Mouse (Mus musculus) bone marrow, adult 2 months (tissue): ENCODE measurements around the gene Grik4. TPM values are rescaled to one million over a fixed set of nuclear protein-coding genes. Genes with fewer than 3 reads are reported as not detected.

Source experiments
- H3K27ac ChIP-seq: fragments of 200-500 bp; 2 replicates; pipeline ENCODE4 v1.5.1; 2012; ENCODE audit warnings: low read depth, mild to moderate bottlenecking, control low read depth, inconsistent platforms, low read length; ENCODE audit not compliant: control insufficient read depth, poor library complexity, insufficient read depth
- H3K4me1 ChIP-seq: fragments of 200-500 bp; 2 replicates; pipeline ENCODE4 v1.6.1; 2011; ENCODE audit warnings: low read length; ENCODE audit not compliant: control insufficient read depth, insufficient read depth
- H3K4me3 ChIP-seq: fragments of 200-500 bp; replicated peaks from 2 replicates; pipeline ENCODE3; 2011; ENCODE audit warnings: mild to moderate bottlenecking, low read depth, low read length, control low read depth; ENCODE audit not compliant: control insufficient read depth
- CTCF ChIP-seq: fragments of 200-500 bp; IDR thresholded peaks from 2 replicates; pipeline ENCODE4 v1.5.1; 2011; ENCODE audit warnings: low read length, control low read depth; ENCODE audit not compliant: control insufficient read depth, insufficient read depth
- POLR2A ChIP-seq: fragments of 200-500 bp; IDR thresholded peaks from 2 replicates; pipeline ENCODE4 v1.6.1; 2011; ENCODE audit warnings: low read depth, mild to moderate bottlenecking, control low read depth, low read length, borderline replicate concordance; ENCODE audit not compliant: control insufficient read depth
- WGBS: fragments of 180-500 bp; shearing (Covaris S2); methylation state at CpG from one replicate; pipeline ENCODE4 v1.1.7; 2018; 5-methylcytosine and 5-hydroxymethylcytosine counted together
- polyA plus RNA-seq: library from polyadenylated mRNA; stranded (reverse); fragments of >200 nt; gene quantifications from 2 replicates; pipeline ENCODE4 v1.2.4, GENCODE M21; 2011; ENCODE audit warnings: low replicate concordance; ENCODE audit not compliant: missing spikeins, insufficient read depth, insufficient read length

Gene Grik4
- polyA plus RNA-seq, 1 experiment, result 4.1 TPM

GRCm38 (mm10) chr9:42808394-42808793 lies 135.9 kb downstream of the Grik4 start:
- 57% methylated on average over 9 of the region's 9 CpGs for WGBS
- Histone ChIP-seq H3K27ac (no peak overlapping the region), H3K4me3 (no peak overlapping the region), H3K4me1 (no peaks in the 10 kb centered on the region)
- TF ChIP-seq CTCF, result peak; percentile 12; the same call in 1 of the 2 replicates
- TF ChIP-seq POLR2A, result no peak

- Histone ChIP-seq H3K4me1 (no peaks in the 10 kb centered on the region), H3K4me3 (no peak overlapping the region), H3K27ac (no peak overlapping the region)
- TF ChIP-seq POLR2A (no peak), CTCF (no peak)
- WGBS, result 47% methylated on average over 3 of the region's 3 CpGs
These were observed 141.2 kb downstream of the Grik4 start for GRCm38 (mm10) chr9:42803061-42803491.

- H3K27ac ChIP-seq, result no peak overlapping the region
- 80% methylated on average over 11 of the region's 11 CpGs for WGBS
- TF ChIP-seq POLR2A (no peak), CTCF (no peak)
- H3K4me1 ChIP-seq, result no peaks in the 10 kb centered on the region
- H3K4me3 ChIP-seq, result no peak overlapping the region
These were observed 142.4 kb downstream of the Grik4 start for GRCm38 (mm10) chr9:42801929-42802328.

- TF ChIP-seq POLR2A (no peak), CTCF (no peak)
- Histone ChIP-seq H3K4me1 (no peaks in the 10 kb centered on the region), H3K4me3 (no peak overlapping the region), H3K27ac (no peak overlapping the region)
- 59% methylated on average over 7 of the region's 7 CpGs for WGBS
These were observed 144.2 kb downstream of the Grik4 start for GRCm38 (mm10) chr9:42800138-42800537.

- 79% methylated on average over 5 of the region's 5 CpGs for WGBS
- Histone ChIP-seq H3K27ac (no peak overlapping the region), H3K4me3 (no peak overlapping the region), H3K4me1 (no peaks in the 10 kb centered on the region)
- TF ChIP-seq CTCF, result no peak
- no peak for TF ChIP-seq POLR2A
These were observed 144.6 kb downstream of the Grik4 start for GRCm38 (mm10) chr9:42799694-42800093.

- Histone ChIP-seq H3K27ac (no peak overlapping the region), H3K4me3 (no peak overlapping the region), H3K4me1 (no peaks in the 10 kb centered on the region)
- 6% methylated on average over 5 of the region's 5 CpGs for WGBS
- TF ChIP-seq POLR2A, result no peak
- no peak for TF ChIP-seq CTCF
These were observed 145.1 kb downstream of the Grik4 start for GRCm38 (mm10) chr9:42799242-42799641.

GRCm38 (mm10) chr9:42798280-42798679 lies 146.0 kb downstream of the Grik4 start:
- TF ChIP-seq POLR2A (no peak), CTCF (no peak)
- Histone ChIP-seq H3K4me3 (no peak overlapping the region), H3K4me1 (no peaks in the 10 kb centered on the region), H3K27ac (no peak overlapping the region)
- WGBS, result 70% methylated on average over 4 of the region's 4 CpGs

GRCm38 (mm10) chr9:42797276-42797675 lies 147.0 kb downstream of the Grik4 start:
- Histone ChIP-seq H3K4me1 (no peaks in the 10 kb centered on the region), H3K27ac (no peak overlapping the region), H3K4me3 (no peak overlapping the region)
- 65% methylated on average over 8 of the region's 8 CpGs for WGBS
- TF ChIP-seq CTCF, result no peak
- no peak for TF ChIP-seq POLR2A

GRCm38 (mm10) chr9:42795881-42796280 lies 148.4 kb downstream of the Grik4 start:
- H3K4me1 ChIP-seq, result no peaks in the 10 kb centered on the region
- no peak overlapping the region for H3K4me3 ChIP-seq
- H3K27ac ChIP-seq, result no peak overlapping the region
- TF ChIP-seq CTCF (no peak), POLR2A (no peak)
- WGBS, result 4% methylated on average over 8 of the region's 8 CpGs
